Mouse (Mus musculus): Measurements from ENCODE around the gene Ube2cbp. TPM values are rescaled to one million over a fixed set of nuclear protein-coding genes. Genes with fewer than 3 reads are reported as not detected.
A peak's percentile ranks its signal among the peaks of the same experiment; 100 is the strongest.

Gene Ube2cbp
- polyA plus RNA-seq (2016; fragmentation: Nextera tagmentation; extraction: Ambion mirVana): 8.0 and 8.3 TPM in 2 replicates

GRCm38 (mm10) chr9:86464151-86465105, at the start of gene Ube2cbp:
Gene Ube2cbp, minus strand, starts transcription at chr9:86464950.
- 2% methylated on average over 70 of the region's 70 CpGs for WGBS
- H3K27me3 ChIP-seq (ENCODE audit: poor library complexity, severe bottlenecking): peaks cover 20% of the 10 kb centered on the region
- peaks cover 13% of the 10 kb centered on the region for H3K4me1 ChIP-seq
- no peaks in the 10 kb centered on the region for H3K36me3 ChIP-seq (replicated peaks)
- H3K4me3 ChIP-seq: peak within 1 kb of the TSS; percentile 70
- peak within 1 kb of the TSS; percentile 95 for H3K27ac ChIP-seq
- H3K9me3 ChIP-seq: no peaks in the 10 kb centered on the region
- DNase-seq (ENCODE audit: extremely low spot score, low spot score): peak; percentile 82

- no peak overlapping the region for H3K27ac ChIP-seq
- DNase-seq (ENCODE audit: extremely low spot score, low spot score): no peak
- H3K36me3 ChIP-seq (replicated peaks): peaks cover 12% of the 10 kb centered on the region
- H3K4me1 ChIP-seq: no peaks in the 10 kb centered on the region
- 89% methylated on average over 3 of the region's 3 CpGs for WGBS
- H3K4me3 ChIP-seq: no peak overlapping the region
- H3K27me3 ChIP-seq (ENCODE audit: poor library complexity, severe bottlenecking): no peaks in the 10 kb centered on the region
- H3K9me3 ChIP-seq: no peaks in the 10 kb centered on the region
Measured at GRCm38 (mm10) chr9:86514390-86514789, 49.6 kb upstream of the Ube2cbp start.

GRCm38 (mm10) chr9:86513733-86514132, 49.0 kb upstream of the Ube2cbp start:
- peaks cover 12% of the 10 kb centered on the region for H3K36me3 ChIP-seq (replicated peaks)
- no peak for DNase-seq (ENCODE audit: extremely low spot score, low spot score)
- no peaks in the 10 kb centered on the region for H3K9me3 ChIP-seq
- no peak overlapping the region for H3K27ac ChIP-seq
- H3K27me3 ChIP-seq (ENCODE audit: poor library complexity, severe bottlenecking): no peaks in the 10 kb centered on the region
- 89% methylated on average over 5 of the region's 5 CpGs for WGBS
- H3K4me1 ChIP-seq: no peaks in the 10 kb centered on the region
- no peak overlapping the region for H3K4me3 ChIP-seq

GRCm38 (mm10) chr9:86507437-86507836, 42.7 kb upstream of the Ube2cbp start:
- no peaks in the 10 kb centered on the region for H3K4me1 ChIP-seq
- H3K4me3 ChIP-seq: no peak overlapping the region
- WGBS: 91% methylated on average over 4 of the region's 4 CpGs
- DNase-seq (ENCODE audit: extremely low spot score, low spot score): no peak
- H3K36me3 ChIP-seq (replicated peaks): no peaks in the 10 kb centered on the region
- no peak overlapping the region for H3K27ac ChIP-seq
- no peaks in the 10 kb centered on the region for H3K9me3 ChIP-seq
- H3K27me3 ChIP-seq (ENCODE audit: poor library complexity, severe bottlenecking): no peaks in the 10 kb centered on the region

GRCm38 (mm10) chr9:86499083-86499482, 34.3 kb upstream of the Ube2cbp start:
- no peak overlapping the region for H3K27ac ChIP-seq
- H3K4me3 ChIP-seq: no peak overlapping the region
- no peak for DNase-seq (ENCODE audit: extremely low spot score, low spot score)
- H3K4me1 ChIP-seq: no peaks in the 10 kb centered on the region
- 94% methylated on average over 3 of the region's 3 CpGs for WGBS
- H3K27me3 ChIP-seq (ENCODE audit: poor library complexity, severe bottlenecking): no peaks in the 10 kb centered on the region
- H3K36me3 ChIP-seq (replicated peaks): 0 out of 2 replicates have a peak, but pooled peaks cover 2% of the 10 kb centered on the region
- H3K9me3 ChIP-seq: no peaks in the 10 kb centered on the region

GRCm38 (mm10) chr9:86496261-86496660, 31.5 kb upstream of the Ube2cbp start:
- WGBS: 96% methylated on average over 4 of the region's 4 CpGs
- Histone ChIP-seq H3K27me3 (ENCODE audit: poor library complexity, severe bottlenecking) (no peaks in the 10 kb centered on the region), H3K4me3 (no peak overlapping the region), H3K36me3 (replicated peaks) (0 out of 2 replicates have a peak, but pooled peaks cover 2% of the 10 kb centered on the region), H3K9me3 (no peaks in the 10 kb centered on the region), H3K4me1 (no peaks in the 10 kb centered on the region), H3K27ac (no peak overlapping the region)
- DNase-seq (ENCODE audit: extremely low spot score, low spot score): no peak

- Histone ChIP-seq H3K36me3 (replicated peaks) (no peaks in the 10 kb centered on the region), H3K4me1 (no peaks in the 10 kb centered on the region), H3K9me3 (no peaks in the 10 kb centered on the region), H3K4me3 (no peak overlapping the region), H3K27ac (no peak overlapping the region), H3K27me3 (ENCODE audit: poor library complexity, severe bottlenecking) (no peaks in the 10 kb centered on the region)
- 84% methylated on average over 2 of the region's 2 CpGs for WGBS
- DNase-seq (ENCODE audit: extremely low spot score, low spot score): no peak
Measured at GRCm38 (mm10) chr9:86491740-86492139, 27.0 kb upstream of the Ube2cbp start.

- H3K4me3 ChIP-seq: no peak overlapping the region
- H3K27me3 ChIP-seq (ENCODE audit: poor library complexity, severe bottlenecking): no peaks in the 10 kb centered on the region
- 85% methylated on average over 1 of the region's 1 CpGs for WGBS
- H3K4me1 ChIP-seq: no peaks in the 10 kb centered on the region
- no peak for DNase-seq (ENCODE audit: extremely low spot score, low spot score)
- no peaks in the 10 kb centered on the region for H3K36me3 ChIP-seq (replicated peaks)
- H3K27ac ChIP-seq: no peak overlapping the region
- no peaks in the 10 kb centered on the region for H3K9me3 ChIP-seq
Measured at GRCm38 (mm10) chr9:86482236-86482635, 17.5 kb upstream of the Ube2cbp start.

GRCm38 (mm10) chr9:86478414-86479093, 13.8 kb upstream of the Ube2cbp start:
- Histone ChIP-seq H3K27me3 (ENCODE audit: poor library complexity, severe bottlenecking) (no peaks in the 10 kb centered on the region), H3K36me3 (replicated peaks) (no peaks in the 10 kb centered on the region), H3K27ac (no peak overlapping the region), H3K4me1 (no peaks in the 10 kb centered on the region), H3K9me3 (no peaks in the 10 kb centered on the region), H3K4me3 (no peak overlapping the region)
- DNase-seq (ENCODE audit: extremely low spot score, low spot score): no peak
- WGBS: 90% methylated on average over 5 of the region's 5 CpGs

- Histone ChIP-seq H3K27ac (no peak overlapping the region), H3K27me3 (ENCODE audit: poor library complexity, severe bottlenecking) (no peaks in the 10 kb centered on the region), H3K9me3 (no peaks in the 10 kb centered on the region), H3K4me1 (peaks cover 6% of the 10 kb centered on the region; the same call in 1 of the 2 replicates), H3K4me3 (no peak overlapping the region), H3K36me3 (replicated peaks) (no peaks in the 10 kb centered on the region)
- WGBS: 84% methylated on average over 5 of the region's 5 CpGs
- no peak for DNase-seq (ENCODE audit: extremely low spot score, low spot score)
Measured at GRCm38 (mm10) chr9:86476763-86477162, 12.0 kb upstream of the Ube2cbp start.

- Histone ChIP-seq H3K27ac (no peak overlapping the region), H3K27me3 (ENCODE audit: poor library complexity, severe bottlenecking) (no peaks in the 10 kb centered on the region), H3K36me3 (replicated peaks) (no peaks in the 10 kb centered on the region), H3K4me1 (peaks cover 6% of the 10 kb centered on the region; the same call in 1 of the 2 replicates), H3K9me3 (no peaks in the 10 kb centered on the region), H3K4me3 (no peak overlapping the region)
- 87% methylated on average over 4 of the region's 4 CpGs for WGBS
- DNase-seq (ENCODE audit: extremely low spot score, low spot score): no peak
Measured at GRCm38 (mm10) chr9:86475956-86476355, 11.2 kb upstream of the Ube2cbp start.

- Histone ChIP-seq H3K27me3 (ENCODE audit: poor library complexity, severe bottlenecking) (peaks cover 20% of the 10 kb centered on the region), H3K4me3 (peak within 1 kb of the TSS; percentile 88), H3K9me3 (no peaks in the 10 kb centered on the region), H3K4me1 (peaks cover 15% of the 10 kb centered on the region), H3K36me3 (replicated peaks) (no peaks in the 10 kb centered on the region), H3K27ac (peak within 1 kb of the TSS; percentile 84)
- DNase-seq (ENCODE audit: extremely low spot score, low spot score): peak; percentile 86
- under 1% methylated on average over 93 of the region's 93 CpGs for WGBS
Measured at GRCm38 (mm10) chr9:86466990-86467870, 2.5 kb upstream of the Ube2cbp start, which contains the start of gene Dop1a. Gene Dop1a, plus strand, starts transcription at chr9:86467154.

Data from forebrain, embryonic 10.5 days (tissue).